Mouse (Mus musculus): ENCODE results near the gene Soga1. TPM values are rescaled to one million over a fixed set of nuclear protein-coding genes. Genes with fewer than 3 reads are reported as not detected.

The Soga1 gene
- 5.4 and 5.6 TPM in 2 replicates for polyA plus RNA-seq (2014; fragmentation: Nextera tagmentation; extraction: Ambion mirVana)

- peaks cover 16% of the 10 kb centered on the region for H3K4me1 ChIP-seq (ENCODE audit: control insufficient read depth, insufficient read depth, low read length)
These were observed at the start of gene Soga1 for GRCm38 (mm10) chr2:157078793-157079700. Gene Soga1, minus strand, starts transcription at chr2:157079254.

DNA sequence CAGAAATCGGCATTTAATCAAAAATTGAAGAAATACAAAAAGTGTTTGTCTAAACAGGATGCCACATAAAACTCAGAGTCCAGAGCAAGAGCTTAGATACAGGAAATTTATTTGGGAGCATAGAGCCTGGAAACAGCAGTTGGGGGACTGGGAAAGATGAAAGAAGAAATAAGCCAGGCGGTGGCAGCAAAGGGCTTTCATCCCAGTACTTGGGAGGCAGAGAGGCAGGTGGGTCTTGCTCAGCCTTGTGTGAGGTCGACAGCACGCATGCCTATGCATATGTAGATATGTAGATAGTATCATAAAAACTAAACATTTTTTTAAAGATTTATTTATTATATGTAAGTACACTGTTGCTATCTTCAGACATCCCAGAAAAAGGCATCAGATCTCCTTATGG is 49.0 kb upstream of the Soga1 start:
- Histone ChIP-seq H3K4me3 (ENCODE audit: low read depth, low read length) (no peak overlapping the region), H3K9me3 (replicated peaks; ENCODE audit: control insufficient read depth, low read length) (no peaks in the 10 kb centered on the region), H3K4me1 (ENCODE audit: control insufficient read depth, insufficient read depth, low read length) (no peaks in the 10 kb centered on the region), H3K9ac (replicated peaks; ENCODE audit: low read length) (no peak overlapping the region), H3K36me3 (replicated peaks; ENCODE audit: control insufficient read depth, insufficient read depth, low read depth, low read length) (no peaks in the 10 kb centered on the region; the same call in 1 of the 2 replicates), H3K27me3 (ENCODE audit: control insufficient read depth, insufficient read depth, low read length) (no peaks in the 10 kb centered on the region), H3K27ac (replicated peaks; ENCODE audit: low read depth, low read length) (no peak overlapping the region), H3K4me2 (ENCODE audit: low read depth, low read length) (no peak overlapping the region)
- 67% methylated on average over 4 of the region's 4 CpGs for WGBS
- no peak for ATAC-seq (replicated peaks; ENCODE audit: insufficient number of reproducible peaks, low FRiP score, low TSS enrichment, low read depth)
- DNase-seq (ENCODE audit: low spot score) = peak; percentile 23

More at GRCm38 (mm10) chr2:157078793-157079700, at the start of gene Soga1:
- WGBS = under 1% methylated on average over 91 of the region's 136 CpGs
- Histone ChIP-seq H3K9me3 (replicated peaks; ENCODE audit: control insufficient read depth, low read length) (no peaks in the 10 kb centered on the region), H3K4me3 (ENCODE audit: low read depth, low read length) (peak within 1 kb of the TSS; percentile 91), H3K4me2 (ENCODE audit: low read depth, low read length) (peak within 1 kb of the TSS; percentile 85), H3K36me3 (replicated peaks; ENCODE audit: control insufficient read depth, insufficient read depth, low read depth, low read length) (no peaks in the 10 kb centered on the region), H3K27me3 (ENCODE audit: control insufficient read depth, insufficient read depth, low read length) (no peaks in the 10 kb centered on the region), H3K27ac (replicated peaks; ENCODE audit: low read depth, low read length) (peak within 1 kb of the TSS; percentile 98), H3K9ac (replicated peaks; ENCODE audit: low read length) (peak within 1 kb of the TSS; percentile 99)
- ATAC-seq (replicated peaks; ENCODE audit: insufficient number of reproducible peaks, low FRiP score, low TSS enrichment, low read depth) (peak; percentile 90), DNase-seq (ENCODE audit: low spot score) (peak; percentile 92)

GRCm38 (mm10) chr2:157127370-157127769 is 48.3 kb upstream of the Soga1 start:
- Histone ChIP-seq H3K4me1 (ENCODE audit: control insufficient read depth, insufficient read depth, low read length) (no peaks in the 10 kb centered on the region), H3K36me3 (replicated peaks; ENCODE audit: control insufficient read depth, insufficient read depth, low read depth, low read length) (no peaks in the 10 kb centered on the region; the same call in 1 of the 2 replicates), H3K27me3 (ENCODE audit: control insufficient read depth, insufficient read depth, low read length) (no peaks in the 10 kb centered on the region), H3K4me2 (ENCODE audit: low read depth, low read length) (no peak overlapping the region), H3K9ac (replicated peaks; ENCODE audit: low read length) (no peak overlapping the region), H3K9me3 (replicated peaks; ENCODE audit: control insufficient read depth, low read length) (no peaks in the 10 kb centered on the region), H3K4me3 (ENCODE audit: low read depth, low read length) (no peak overlapping the region), H3K27ac (replicated peaks; ENCODE audit: low read depth, low read length) (no peak overlapping the region)
- ATAC-seq (replicated peaks; ENCODE audit: insufficient number of reproducible peaks, low FRiP score, low TSS enrichment, low read depth) = no peak
- WGBS = 87% methylated on average over 3 of the region's 3 CpGs
- DNase-seq (ENCODE audit: low spot score) = no peak

DNA sequence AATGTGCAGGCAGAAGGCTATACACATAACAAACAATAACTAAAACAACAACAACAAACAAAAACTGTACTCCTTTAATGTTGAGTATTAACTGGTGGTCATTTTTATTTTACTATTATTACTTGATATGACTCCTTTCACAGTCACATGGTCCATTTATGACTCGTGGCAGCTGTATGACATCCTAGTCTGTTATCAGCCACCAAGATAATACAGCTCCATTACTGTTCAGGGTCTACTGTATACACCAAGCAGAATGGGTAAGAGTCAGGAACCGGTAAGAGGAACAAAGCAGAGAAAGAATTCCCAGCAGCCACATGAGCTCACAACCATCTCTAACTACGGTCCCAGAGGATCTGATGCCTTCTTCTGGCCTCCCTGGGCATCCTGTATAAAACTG is 46.2 kb upstream of the Soga1 start:
- Histone ChIP-seq H3K4me3 (ENCODE audit: low read depth, low read length) (no peak overlapping the region), H3K4me1 (ENCODE audit: control insufficient read depth, insufficient read depth, low read length) (no peaks in the 10 kb centered on the region), H3K27ac (replicated peaks; ENCODE audit: low read depth, low read length) (no peak overlapping the region), H3K4me2 (ENCODE audit: low read depth, low read length) (no peak overlapping the region), H3K9me3 (replicated peaks; ENCODE audit: control insufficient read depth, low read length) (no peaks in the 10 kb centered on the region), H3K36me3 (replicated peaks; ENCODE audit: control insufficient read depth, insufficient read depth, low read depth, low read length) (peaks cover 2% of the 10 kb centered on the region; the same call in 1 of the 2 replicates), H3K27me3 (ENCODE audit: control insufficient read depth, insufficient read depth, low read length) (no peaks in the 10 kb centered on the region), H3K9ac (replicated peaks; ENCODE audit: low read length) (no peak overlapping the region)
- 90% methylated on average over 3 of the region's 3 CpGs for WGBS
- DNase-seq (ENCODE audit: low spot score) = no peak
- no peak for ATAC-seq (replicated peaks; ENCODE audit: insufficient number of reproducible peaks, low FRiP score, low TSS enrichment, low read depth)

DNA sequence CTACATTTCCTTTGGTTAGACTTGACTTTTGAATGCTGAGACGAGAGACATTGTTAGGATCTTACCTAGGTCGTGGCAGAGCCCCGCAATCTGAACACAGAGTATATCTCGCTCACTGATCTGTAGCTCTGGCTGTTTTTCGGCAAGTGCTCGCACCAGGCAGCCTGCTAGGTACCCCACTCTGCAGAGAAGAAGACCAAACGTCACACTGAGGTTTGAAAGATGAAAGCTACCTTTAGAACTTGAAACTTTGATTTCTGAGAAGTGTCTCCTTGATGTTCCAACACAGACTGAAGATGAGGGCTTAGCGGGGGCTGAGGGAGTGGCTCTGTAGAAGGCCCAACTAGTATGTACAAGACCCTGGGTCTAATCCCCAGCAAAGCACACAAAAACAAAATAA is 42.7 kb upstream of the Soga1 start:
- Histone ChIP-seq H3K27ac (replicated peaks; ENCODE audit: low read depth, low read length) (no peak overlapping the region), H3K36me3 (replicated peaks; ENCODE audit: control insufficient read depth, insufficient read depth, low read depth, low read length) (peaks cover 2% of the 10 kb centered on the region; the same call in 1 of the 2 replicates), H3K4me2 (ENCODE audit: low read depth, low read length) (no peak overlapping the region), H3K9ac (replicated peaks; ENCODE audit: low read length) (no peak overlapping the region), H3K4me1 (ENCODE audit: control insufficient read depth, insufficient read depth, low read length) (no peaks in the 10 kb centered on the region), H3K9me3 (replicated peaks; ENCODE audit: control insufficient read depth, low read length) (no peaks in the 10 kb centered on the region), H3K4me3 (ENCODE audit: low read depth, low read length) (no peak overlapping the region), H3K27me3 (ENCODE audit: control insufficient read depth, insufficient read depth, low read length) (no peaks in the 10 kb centered on the region)
- DNase-seq (ENCODE audit: low spot score) (no peak), ATAC-seq (replicated peaks; ENCODE audit: insufficient number of reproducible peaks, low FRiP score, low TSS enrichment, low read depth) (no peak)
- whole genome bisulfite sequencing = 92% methylated on average over 8 of the region's 8 CpGs

GRCm38 (mm10) chr2:157119075-157119474 is 40.0 kb upstream of the Soga1 start:
- ATAC-seq (replicated peaks; ENCODE audit: insufficient number of reproducible peaks, low FRiP score, low TSS enrichment, low read depth) (no peak), DNase-seq (ENCODE audit: low spot score) (no peak)
- no peak overlapping the region for H3K27ac ChIP-seq (replicated peaks; ENCODE audit: low read depth, low read length)
- H3K27me3 ChIP-seq (ENCODE audit: control insufficient read depth, insufficient read depth, low read length) = no peaks in the 10 kb centered on the region
- no peak overlapping the region for H3K4me2 ChIP-seq (ENCODE audit: low read depth, low read length)
- H3K9me3 ChIP-seq (replicated peaks; ENCODE audit: control insufficient read depth, low read length) = no peaks in the 10 kb centered on the region
- H3K9ac ChIP-seq (replicated peaks; ENCODE audit: low read length) = no peak overlapping the region
- no peak overlapping the region for H3K4me3 ChIP-seq (ENCODE audit: low read depth, low read length)
- H3K36me3 ChIP-seq (replicated peaks; ENCODE audit: control insufficient read depth, insufficient read depth, low read depth, low read length) = peaks cover 3% of the 10 kb centered on the region; the same call in 1 of the 2 replicates
- no peaks in the 10 kb centered on the region for H3K4me1 ChIP-seq (ENCODE audit: control insufficient read depth, insufficient read depth, low read length)
- 77% methylated on average over 3 of the region's 3 CpGs for WGBS

GRCm38 (mm10) chr2:157118556-157118955 is 39.5 kb upstream of the Soga1 start:
- Histone ChIP-seq H3K27ac (replicated peaks; ENCODE audit: low read depth, low read length) (no peak overlapping the region), H3K36me3 (replicated peaks; ENCODE audit: control insufficient read depth, insufficient read depth, low read depth, low read length) (peaks cover 6% of the 10 kb centered on the region; the same call in 1 of the 2 replicates), H3K4me1 (ENCODE audit: control insufficient read depth, insufficient read depth, low read length) (no peaks in the 10 kb centered on the region), H3K27me3 (ENCODE audit: control insufficient read depth, insufficient read depth, low read length) (no peaks in the 10 kb centered on the region), H3K9ac (replicated peaks; ENCODE audit: low read length) (no peak overlapping the region), H3K4me2 (ENCODE audit: low read depth, low read length) (no peak overlapping the region), H3K9me3 (replicated peaks; ENCODE audit: control insufficient read depth, low read length) (no peaks in the 10 kb centered on the region), H3K4me3 (ENCODE audit: low read depth, low read length) (no peak overlapping the region)
- DNase-seq (ENCODE audit: low spot score) (no peak), ATAC-seq (replicated peaks; ENCODE audit: insufficient number of reproducible peaks, low FRiP score, low TSS enrichment, low read depth) (no peak)
- 88% methylated on average over 4 of the region's 4 CpGs for WGBS

GRCm38 (mm10) chr2:157116964-157117363 is 37.9 kb upstream of the Soga1 start:
- Histone ChIP-seq H3K4me2 (ENCODE audit: low read depth, low read length) (no peak overlapping the region), H3K9me3 (replicated peaks; ENCODE audit: control insufficient read depth, low read length) (no peaks in the 10 kb centered on the region), H3K4me3 (ENCODE audit: low read depth, low read length) (no peak overlapping the region), H3K27ac (replicated peaks; ENCODE audit: low read depth, low read length) (no peak overlapping the region), H3K4me1 (ENCODE audit: control insufficient read depth, insufficient read depth, low read length) (no peaks in the 10 kb centered on the region), H3K9ac (replicated peaks; ENCODE audit: low read length) (no peak overlapping the region), H3K36me3 (replicated peaks; ENCODE audit: control insufficient read depth, insufficient read depth, low read depth, low read length) (0 out of 2 replicates have a peak, but pooled peaks cover 6% of the 10 kb centered on the region), H3K27me3 (ENCODE audit: control insufficient read depth, insufficient read depth, low read length) (no peaks in the 10 kb centered on the region)
- DNase-seq (ENCODE audit: low spot score) = peak; percentile 69
- ATAC-seq (replicated peaks; ENCODE audit: insufficient number of reproducible peaks, low FRiP score, low TSS enrichment, low read depth) = no peak
- WGBS = 21% methylated on average over 3 of the region's 3 CpGs

All from embryonic facial prominence, embryonic 11.5 days (tissue).